Mouse (Mus musculus): Measurements from ENCODE around the gene Skap1.

- TF ChIP-seq POLR2A (IDR thresholded peaks at IDR 0.05; ENCODE audit: extremely low read depth, insufficient read depth, low read length) (no peak), CTCF (IDR thresholded peaks at IDR 0.05; ENCODE audit: extremely low read depth, insufficient read depth, low read length) (no peak)
These were observed 35.3 kb upstream of the Skap1 start for GRCm38 (mm10) chr11:96429062-96429461.
